Mouse (Mus musculus): ENCODE data around the gene AI467606. TPM values are rescaled to one million over a fixed set of nuclear protein-coding genes. Genes with fewer than 3 reads are reported as not detected.
A peak's percentile ranks its signal among the peaks of the same experiment; 100 is the strongest.

The AI467606 gene
- polyA plus RNA-seq (2015; fragmentation: Nextera tagmentation; extraction: Ambion mirVana) = 6.6 and 7.5 TPM in 2 replicates

DNA sequence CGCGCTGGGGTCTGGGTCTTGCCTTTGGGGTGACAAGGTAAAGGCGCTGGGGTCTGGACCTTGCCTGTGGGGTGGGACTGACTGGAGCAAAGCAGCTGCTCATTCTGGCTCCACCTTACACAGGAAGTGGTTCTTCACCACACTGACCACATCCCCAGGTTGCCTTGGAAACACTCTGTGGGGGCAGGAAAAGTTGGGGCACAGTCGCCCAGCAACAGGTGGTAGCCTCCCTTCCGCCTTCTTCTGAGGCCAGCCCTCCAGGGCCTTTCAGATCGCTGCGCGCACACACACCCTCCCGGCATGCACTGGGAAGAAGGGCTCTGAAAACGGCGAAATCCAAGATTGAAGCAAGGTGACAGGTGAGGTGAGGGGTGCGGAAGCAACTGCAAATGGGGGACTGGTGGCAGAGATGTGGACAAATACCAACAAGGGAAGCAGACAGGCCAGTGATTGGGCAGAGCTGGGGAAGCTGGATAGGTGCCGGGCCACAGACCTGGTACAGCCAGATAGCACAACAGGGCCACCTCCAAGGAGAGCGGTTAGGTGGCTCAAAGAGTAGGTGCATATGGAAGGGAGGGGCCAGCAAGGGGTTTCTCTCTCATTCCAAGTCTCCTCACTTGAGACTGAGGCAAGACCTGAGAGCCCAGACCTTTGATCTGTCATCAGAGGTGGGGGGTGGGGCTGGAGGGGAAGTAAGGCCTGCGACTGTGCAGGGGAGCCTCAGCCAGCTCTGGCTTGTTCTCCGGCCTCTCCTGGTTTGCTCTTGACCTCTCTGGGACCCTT is at the start of gene AI467606:
TSS of gene AI467606 (plus strand) at position 246 of the 783 bp plus-strand sequence.
- Histone ChIP-seq H3K27me3 (ENCODE audit: control insufficient read depth, insufficient read depth, low read length) (no peaks in the 10 kb centered on the region), H3K4me3 (replicated peaks; ENCODE audit: low read length) (peak within 1 kb of the TSS; percentile 32), H3K27ac (ENCODE audit: low read length) (peak within 1 kb of the TSS; percentile 60), H3K9ac (ENCODE audit: low read length) (peak within 1 kb of the TSS; percentile 56), H3K36me3 (ENCODE audit: control insufficient read depth, insufficient read depth, low read length) (no peaks in the 10 kb centered on the region), H3K4me2 (ENCODE audit: low read depth, low read length) (peak within 1 kb of the TSS; percentile 40), H3K9me3 (replicated peaks; ENCODE audit: control insufficient read depth, low read length) (no peaks in the 10 kb centered on the region), H3K4me1 (ENCODE audit: control insufficient read depth, insufficient read depth, low read length) (peaks cover 4% of the 10 kb centered on the region; the same call in 1 of the 2 replicates)
- peak; percentile 86 for ATAC-seq (ENCODE audit: insufficient read depth, low FRiP score)
- 46% methylated on average over 16 of the region's 16 CpGs for WGBS

DNA sequence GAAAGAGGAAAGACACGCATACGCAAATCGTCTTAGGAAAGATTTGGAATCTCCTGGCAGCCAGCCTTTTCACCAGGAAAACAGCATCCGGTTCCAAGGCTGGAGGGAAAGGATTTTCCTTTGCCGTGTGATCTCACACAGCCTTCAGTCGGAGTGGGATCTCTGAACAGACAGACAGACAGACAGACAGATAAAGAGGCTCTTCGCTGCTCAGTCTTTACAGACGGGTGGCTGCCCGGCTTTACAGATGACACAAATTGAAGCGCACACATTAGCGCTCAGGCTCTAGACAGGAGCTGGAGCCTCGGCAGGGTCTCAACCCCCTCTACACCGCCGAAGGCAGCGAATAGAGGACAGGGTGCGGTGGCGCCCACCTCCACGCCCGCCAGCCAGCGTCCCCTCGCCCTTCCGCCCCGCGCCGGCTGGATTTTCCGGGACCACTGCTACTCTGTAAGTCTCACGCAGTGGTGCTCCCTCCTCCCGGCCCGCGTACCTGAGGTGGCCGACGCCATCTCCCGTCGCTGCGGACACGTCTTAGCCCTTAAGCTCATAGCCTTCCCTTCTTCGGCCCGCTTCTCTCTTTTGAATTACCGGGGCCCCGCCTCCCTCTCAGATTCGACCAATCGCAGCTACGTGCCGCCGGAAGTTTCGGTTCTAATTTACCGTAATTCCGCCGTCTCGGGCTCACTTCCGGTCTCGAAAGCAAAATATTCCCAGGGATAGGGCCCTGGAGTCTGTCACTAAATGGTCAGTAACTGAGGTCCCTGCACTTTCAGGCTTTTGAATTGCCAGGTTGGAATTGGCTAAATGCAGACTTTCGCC is 49.1 kb upstream of the AI467606 start, which contains the start of gene Kif22:
TSS of gene Kif22 (minus strand) at position 621 of the 822 bp plus-strand sequence.
- Histone ChIP-seq H3K27me3 (ENCODE audit: control insufficient read depth, insufficient read depth, low read length) (no peaks in the 10 kb centered on the region), H3K36me3 (ENCODE audit: control insufficient read depth, insufficient read depth, low read length) (no peaks in the 10 kb centered on the region), H3K4me1 (ENCODE audit: control insufficient read depth, insufficient read depth, low read length) (peaks cover 11% of the 10 kb centered on the region), H3K9ac (ENCODE audit: low read length) (peak within 1 kb of the TSS; percentile 88), H3K9me3 (replicated peaks; ENCODE audit: control insufficient read depth, low read length) (no peaks in the 10 kb centered on the region), H3K4me3 (replicated peaks; ENCODE audit: low read length) (peak within 1 kb of the TSS; percentile 88), H3K4me2 (ENCODE audit: low read depth, low read length) (peak within 1 kb of the TSS; percentile 71), H3K27ac (ENCODE audit: low read length) (peak within 1 kb of the TSS; percentile 64)
- WGBS = under 1% methylated on average over 53 of the region's 53 CpGs
- peak; percentile 89 for ATAC-seq (ENCODE audit: insufficient read depth, low FRiP score)

DNA sequence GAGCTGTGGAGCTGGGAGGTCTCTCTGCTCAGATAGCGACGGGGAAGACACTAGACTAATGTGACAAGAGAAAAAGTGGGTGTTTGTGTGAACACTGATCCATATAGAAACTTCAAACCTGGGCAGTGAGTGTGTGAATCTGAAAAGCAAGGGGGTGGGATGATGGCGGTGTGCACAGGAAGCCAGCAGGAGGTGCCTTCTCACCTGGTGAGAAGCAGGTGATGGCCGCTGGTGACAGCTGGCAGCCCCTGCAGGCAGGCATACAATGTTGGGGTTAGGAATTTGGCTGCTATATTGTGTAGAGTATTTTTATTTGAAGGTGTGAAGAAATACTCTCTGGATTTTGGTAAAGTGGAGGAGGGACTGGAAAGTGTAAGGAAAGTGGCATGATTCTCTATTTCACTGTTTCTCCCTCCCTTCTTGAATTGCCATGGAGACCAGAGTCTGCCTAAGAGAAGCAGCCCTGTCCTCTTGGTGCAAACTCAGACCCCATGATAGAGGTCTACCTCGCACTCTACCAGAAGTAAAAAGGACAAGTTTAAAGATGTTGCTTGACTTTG is 36.1 kb upstream of the AI467606 start:
- Histone ChIP-seq H3K4me3 (replicated peaks; ENCODE audit: low read length) (no peak overlapping the region), H3K4me1 (ENCODE audit: control insufficient read depth, insufficient read depth, low read length) (no peaks in the 10 kb centered on the region), H3K9me3 (replicated peaks; ENCODE audit: control insufficient read depth, low read length) (no peaks in the 10 kb centered on the region), H3K4me2 (ENCODE audit: low read depth, low read length) (no peak overlapping the region), H3K27me3 (ENCODE audit: control insufficient read depth, insufficient read depth, low read length) (no peaks in the 10 kb centered on the region), H3K36me3 (ENCODE audit: control insufficient read depth, insufficient read depth, low read length) (no peaks in the 10 kb centered on the region), H3K27ac (ENCODE audit: low read length) (no peak overlapping the region), H3K9ac (ENCODE audit: low read length) (no peak overlapping the region)
- ATAC-seq (ENCODE audit: insufficient read depth, low FRiP score) = no peak
- WGBS = 53% methylated on average over 5 of the region's 5 CpGs

DNA sequence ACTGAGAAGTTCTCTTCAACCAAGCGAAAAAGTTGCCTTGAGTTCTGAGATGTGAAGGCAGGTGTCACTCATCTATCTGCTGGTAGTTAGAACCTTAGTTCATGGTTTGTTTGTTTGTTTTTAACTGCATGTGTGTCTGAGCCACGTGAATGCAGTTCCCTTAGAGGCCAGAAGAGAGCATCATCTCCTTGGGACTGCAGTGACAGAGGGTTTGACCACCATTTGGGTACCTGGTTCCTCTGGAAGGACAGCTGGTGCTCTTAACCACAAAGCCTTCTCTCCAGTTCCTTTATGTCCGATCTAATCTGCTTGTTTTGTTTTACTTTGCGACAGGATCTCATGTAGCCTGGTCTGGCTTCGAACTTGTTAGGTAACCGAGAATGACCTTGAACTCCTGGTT is 25.6 kb upstream of the AI467606 start:
- Histone ChIP-seq H3K27ac (ENCODE audit: low read length) (no peak overlapping the region), H3K9ac (ENCODE audit: low read length) (no peak overlapping the region), H3K4me2 (ENCODE audit: low read depth, low read length) (no peak overlapping the region), H3K36me3 (ENCODE audit: control insufficient read depth, insufficient read depth, low read length) (no peaks in the 10 kb centered on the region), H3K9me3 (replicated peaks; ENCODE audit: control insufficient read depth, low read length) (0 out of 2 replicates have a peak, but pooled peaks cover 3% of the 10 kb centered on the region), H3K4me1 (ENCODE audit: control insufficient read depth, insufficient read depth, low read length) (no peaks in the 10 kb centered on the region), H3K27me3 (ENCODE audit: control insufficient read depth, insufficient read depth, low read length) (no peaks in the 10 kb centered on the region), H3K4me3 (replicated peaks; ENCODE audit: low read length) (no peak overlapping the region)
- ATAC-seq (ENCODE audit: insufficient read depth, low FRiP score) = no peak
- 77% methylated on average over 6 of the region's 6 CpGs for WGBS

- H3K9me3 ChIP-seq (replicated peaks; ENCODE audit: control insufficient read depth, low read length) = 0 out of 2 replicates have a peak, but pooled peaks cover 3% of the 10 kb centered on the region
- H3K4me2 ChIP-seq (ENCODE audit: low read depth, low read length) = no peak overlapping the region
- H3K4me1 ChIP-seq (ENCODE audit: control insufficient read depth, insufficient read depth, low read length) = no peaks in the 10 kb centered on the region
- no peak overlapping the region for H3K27ac ChIP-seq (ENCODE audit: low read length)
- H3K4me3 ChIP-seq (replicated peaks; ENCODE audit: low read length) = no peak overlapping the region
- no peak overlapping the region for H3K9ac ChIP-seq (ENCODE audit: low read length)
- H3K36me3 ChIP-seq (ENCODE audit: control insufficient read depth, insufficient read depth, low read length) = no peaks in the 10 kb centered on the region
- 68% methylated on average over 4 of the region's 4 CpGs for WGBS
- no peak for ATAC-seq (ENCODE audit: insufficient read depth, low FRiP score)
- H3K27me3 ChIP-seq (ENCODE audit: control insufficient read depth, insufficient read depth, low read length) = no peaks in the 10 kb centered on the region
Measured at GRCm38 (mm10) chr7:127066317-127066716, 24.8 kb upstream of the AI467606 start.

DNA sequence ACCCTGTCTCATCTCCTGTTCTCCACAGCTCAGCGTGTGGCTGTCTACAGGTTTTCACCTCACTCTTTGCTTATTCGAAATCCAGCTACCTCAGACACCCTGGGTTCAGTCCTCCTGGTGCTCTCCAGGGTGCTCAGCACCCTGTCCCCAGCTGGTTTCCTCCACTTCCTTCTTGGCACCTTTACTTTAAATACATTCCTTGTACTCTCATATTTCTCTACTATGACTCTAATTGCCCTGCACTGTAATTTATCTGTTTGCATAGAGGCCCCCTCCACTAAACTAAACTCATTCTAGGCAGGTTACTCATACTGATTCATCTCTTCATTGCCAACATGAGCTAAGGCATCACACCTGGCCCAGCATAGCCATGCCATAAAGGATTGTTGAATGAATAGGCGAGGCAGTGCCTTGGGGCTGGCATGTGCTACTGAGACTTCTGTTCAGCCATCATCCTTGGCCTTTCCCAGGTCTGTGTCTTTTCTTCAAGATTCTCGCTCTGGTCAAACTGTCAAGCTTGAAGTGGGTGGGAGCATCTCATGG is 20.2 kb upstream of the AI467606 start:
- H3K4me2 ChIP-seq (ENCODE audit: low read depth, low read length) = no peak overlapping the region
- H3K36me3 ChIP-seq (ENCODE audit: control insufficient read depth, insufficient read depth, low read length) = no peaks in the 10 kb centered on the region
- H3K27ac ChIP-seq (ENCODE audit: low read length) = no peak overlapping the region
- no peak overlapping the region for H3K9ac ChIP-seq (ENCODE audit: low read length)
- no peak overlapping the region for H3K4me3 ChIP-seq (replicated peaks; ENCODE audit: low read length)
- H3K27me3 ChIP-seq (ENCODE audit: control insufficient read depth, insufficient read depth, low read length) = no peaks in the 10 kb centered on the region
- WGBS = 77% methylated on average over 4 of the region's 4 CpGs
- ATAC-seq (ENCODE audit: insufficient read depth, low FRiP score) = no peak
- no peaks in the 10 kb centered on the region for H3K4me1 ChIP-seq (ENCODE audit: control insufficient read depth, insufficient read depth, low read length)
- no peaks in the 10 kb centered on the region for H3K9me3 ChIP-seq (replicated peaks; ENCODE audit: control insufficient read depth, low read length)

DNA sequence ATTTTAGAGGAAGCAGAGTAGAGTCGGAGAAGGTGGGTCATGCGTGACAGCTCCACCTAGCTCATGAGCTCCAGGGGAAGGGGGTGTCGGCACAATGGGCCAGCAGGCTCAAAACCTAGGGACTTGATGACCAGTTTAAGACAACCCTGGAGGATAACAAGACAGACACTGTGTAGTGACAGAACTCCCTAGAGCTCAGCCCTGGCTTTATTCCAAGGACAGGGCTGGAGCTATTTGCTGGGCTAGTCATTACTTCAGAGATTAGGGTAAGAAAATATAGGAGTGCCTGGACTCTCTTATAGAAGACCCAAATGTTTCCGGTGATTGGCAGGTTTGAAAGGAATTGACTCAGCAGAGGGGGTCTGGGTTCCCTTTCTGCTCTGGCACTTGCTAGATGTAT is 17.9 kb upstream of the AI467606 start:
- no peaks in the 10 kb centered on the region for H3K9me3 ChIP-seq (replicated peaks; ENCODE audit: control insufficient read depth, low read length)
- no peak for ATAC-seq (ENCODE audit: insufficient read depth, low FRiP score)
- 81% methylated on average over 4 of the region's 4 CpGs for WGBS
- H3K4me2 ChIP-seq (ENCODE audit: low read depth, low read length) = no peak overlapping the region
- no peak overlapping the region for H3K4me3 ChIP-seq (replicated peaks; ENCODE audit: low read length)
- no peak overlapping the region for H3K9ac ChIP-seq (ENCODE audit: low read length)
- H3K4me1 ChIP-seq (ENCODE audit: control insufficient read depth, insufficient read depth, low read length) = no peaks in the 10 kb centered on the region
- no peaks in the 10 kb centered on the region for H3K27me3 ChIP-seq (ENCODE audit: control insufficient read depth, insufficient read depth, low read length)
- no peaks in the 10 kb centered on the region for H3K36me3 ChIP-seq (ENCODE audit: control insufficient read depth, insufficient read depth, low read length)
- H3K27ac ChIP-seq (ENCODE audit: low read length) = no peak overlapping the region

DNA sequence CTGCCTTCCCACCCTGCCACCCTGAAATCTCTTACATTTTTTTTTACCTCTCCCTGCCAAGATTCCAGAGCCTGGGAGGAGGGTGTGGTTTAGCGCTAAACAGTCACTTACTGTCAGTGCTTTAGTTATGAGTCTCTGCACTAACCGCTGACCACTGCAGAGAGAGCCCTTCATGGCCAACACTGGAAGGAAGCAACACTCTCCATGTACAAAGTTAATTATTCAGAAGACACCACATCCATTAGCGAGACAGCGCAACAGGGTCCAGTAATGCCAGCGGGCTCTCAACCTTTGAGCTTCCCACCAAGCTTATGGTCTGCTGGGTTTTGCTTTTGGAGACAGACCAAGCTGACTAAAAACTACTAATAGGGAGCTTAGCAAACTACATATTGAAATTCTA is 15.0 kb upstream of the AI467606 start:
- WGBS = 83% methylated on average over 5 of the region's 5 CpGs
- Histone ChIP-seq H3K36me3 (ENCODE audit: control insufficient read depth, insufficient read depth, low read length) (no peaks in the 10 kb centered on the region), H3K4me3 (replicated peaks; ENCODE audit: low read length) (no peak overlapping the region), H3K4me2 (ENCODE audit: low read depth, low read length) (no peak overlapping the region), H3K4me1 (ENCODE audit: control insufficient read depth, insufficient read depth, low read length) (no peaks in the 10 kb centered on the region), H3K27ac (ENCODE audit: low read length) (no peak overlapping the region), H3K27me3 (ENCODE audit: control insufficient read depth, insufficient read depth, low read length) (no peaks in the 10 kb centered on the region), H3K9ac (ENCODE audit: low read length) (no peak overlapping the region), H3K9me3 (replicated peaks; ENCODE audit: control insufficient read depth, low read length) (no peaks in the 10 kb centered on the region)
- no peak for ATAC-seq (ENCODE audit: insufficient read depth, low FRiP score)

Data from stomach, embryonic 16.5 days (tissue).